Mouse (Mus musculus): Measurements from ENCODE around the gene Hoxb7. TPM values are rescaled to one million over a fixed set of nuclear protein-coding genes. Genes with fewer than 3 reads are reported as not detected.

Hoxb7 gene
- polyA plus RNA-seq, 1 experiment from 2014 or later, result 45.6 TPM

DNA sequence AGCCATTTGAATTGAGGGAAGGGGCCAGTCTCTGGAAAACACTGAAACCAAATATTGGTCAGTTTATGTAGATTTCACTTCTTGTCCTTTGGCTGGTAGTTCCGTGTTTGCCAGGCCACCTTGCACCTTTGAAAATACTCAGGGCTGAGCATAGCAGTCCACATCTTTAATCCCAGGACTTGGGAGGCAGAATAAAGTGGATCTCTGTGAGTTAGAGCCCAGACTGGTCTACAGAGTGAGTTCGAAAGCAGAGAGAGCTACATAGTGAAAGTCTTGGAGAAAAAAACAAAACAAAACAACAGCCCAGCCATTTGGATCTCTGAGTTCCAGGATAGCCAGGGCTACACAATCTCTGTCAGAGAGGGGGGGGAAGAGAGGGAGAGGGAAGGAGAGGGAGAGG is 29.3 kb upstream of the Hoxb7 start:
- DNase-seq (ENCODE audit: low spot score), result no peak
- no peak overlapping the region for H3K4me2 ChIP-seq (replicated peaks)
- no peaks in the 10 kb centered on the region for H3K36me3 ChIP-seq (replicated peaks; ENCODE audit: control insufficient read depth, insufficient read depth)
- 29% methylated on average over 2 of the region's 2 CpGs for WGBS
- H3K9ac ChIP-seq, result no peak overlapping the region
- no peaks in the 10 kb centered on the region for H3K9me3 ChIP-seq (ENCODE audit: control insufficient read depth, low read length)
- no peak overlapping the region for H3K4me3 ChIP-seq (replicated peaks; ENCODE audit: low read length)
- H3K4me1 ChIP-seq (replicated peaks; ENCODE audit: control insufficient read depth, insufficient read depth, low read length), result no peaks in the 10 kb centered on the region
- peaks cover 99% of the 10 kb centered on the region for H3K27me3 ChIP-seq (ENCODE audit: control insufficient read depth, insufficient read depth, low read length)
- H3K27ac ChIP-seq, result no peak overlapping the region
- ATAC-seq (ENCODE audit: low FRiP score), result no peak

DNA sequence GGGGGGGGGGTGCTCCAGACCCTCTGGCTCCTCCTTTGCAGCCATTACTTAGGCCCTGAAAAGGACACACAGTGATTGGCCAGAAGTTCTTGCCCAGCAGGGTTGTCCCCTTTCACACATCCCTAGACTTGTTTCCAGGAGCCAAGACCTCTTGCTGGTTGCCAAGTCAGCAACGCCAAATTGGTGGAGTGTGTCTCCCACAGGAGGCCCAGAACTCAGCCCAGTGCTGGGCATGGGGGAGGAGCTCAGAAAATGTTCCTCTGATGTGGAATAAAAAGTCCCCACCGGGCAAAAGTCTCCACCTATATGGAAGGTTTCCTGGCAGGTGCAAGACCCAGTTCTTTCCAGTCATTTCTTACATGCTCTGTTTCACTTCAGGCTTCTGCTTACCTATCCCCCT is 27.4 kb upstream of the Hoxb7 start:
- Histone ChIP-seq H3K36me3 (replicated peaks; ENCODE audit: control insufficient read depth, insufficient read depth) (no peaks in the 10 kb centered on the region), H3K9me3 (ENCODE audit: control insufficient read depth, low read length) (no peaks in the 10 kb centered on the region), H3K4me1 (replicated peaks; ENCODE audit: control insufficient read depth, insufficient read depth, low read length) (no peaks in the 10 kb centered on the region), H3K27ac (no peak overlapping the region), H3K27me3 (ENCODE audit: control insufficient read depth, insufficient read depth, low read length) (peaks cover 99% of the 10 kb centered on the region), H3K4me3 (replicated peaks; ENCODE audit: low read length) (no peak overlapping the region), H3K4me2 (replicated peaks) (no peak overlapping the region), H3K9ac (no peak overlapping the region)
- no peak for ATAC-seq (ENCODE audit: low FRiP score)
- DNase-seq (ENCODE audit: low spot score), result no peak
- WGBS, result 3% methylated on average over 2 of the region's 2 CpGs

- H3K27ac ChIP-seq, result no peak overlapping the region
- H3K36me3 ChIP-seq (replicated peaks; ENCODE audit: control insufficient read depth, insufficient read depth), result no peaks in the 10 kb centered on the region
- 4% methylated on average over 1 of the region's 1 CpGs for WGBS
- H3K4me3 ChIP-seq (replicated peaks; ENCODE audit: low read length), result no peak overlapping the region
- no peaks in the 10 kb centered on the region for H3K9me3 ChIP-seq (ENCODE audit: control insufficient read depth, low read length)
- DNase-seq (ENCODE audit: low spot score), result no peak
- H3K27me3 ChIP-seq (ENCODE audit: control insufficient read depth, insufficient read depth, low read length), result peaks cover 99% of the 10 kb centered on the region
- ATAC-seq (ENCODE audit: low FRiP score), result no peak
- no peak overlapping the region for H3K9ac ChIP-seq
- no peak overlapping the region for H3K4me2 ChIP-seq (replicated peaks)
- no peaks in the 10 kb centered on the region for H3K4me1 ChIP-seq (replicated peaks; ENCODE audit: control insufficient read depth, insufficient read depth, low read length)
Observed at GRCm38 (mm10) chr11:96259511-96259910, 26.9 kb upstream of the Hoxb7 start.

DNA sequence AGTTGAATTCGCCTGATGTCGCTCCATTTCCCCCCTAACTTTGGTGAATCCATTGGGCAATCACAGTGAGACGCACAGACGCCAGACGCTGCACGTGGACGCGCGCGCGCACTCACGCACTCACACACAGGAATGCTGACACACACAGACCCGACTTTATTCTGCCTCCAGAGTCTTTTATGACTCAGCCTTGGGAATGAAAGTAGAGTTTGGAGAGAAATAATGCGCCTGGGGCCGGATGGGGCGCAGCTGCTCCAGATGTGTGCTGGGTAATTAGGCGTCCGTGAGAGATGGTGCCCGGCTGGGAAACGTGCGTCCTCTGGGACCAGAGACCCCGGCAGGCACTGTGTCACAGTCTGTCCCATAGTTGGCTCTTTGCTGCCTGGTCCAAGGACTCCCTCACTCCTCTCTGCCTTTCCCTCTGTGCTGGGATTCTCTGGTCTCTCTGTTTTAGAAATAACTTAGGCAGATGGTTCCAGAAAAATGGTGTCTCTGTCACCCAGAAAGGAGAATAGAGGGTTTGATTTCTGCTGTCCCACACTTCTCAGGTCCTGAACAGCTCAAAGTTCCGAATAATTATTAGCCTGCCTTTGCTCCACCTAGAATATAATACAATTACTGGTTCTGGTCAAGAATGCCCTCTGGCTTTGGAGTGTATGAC is 26.0 kb upstream of the Hoxb7 start:
- no peak for DNase-seq (ENCODE audit: low spot score)
- H3K36me3 ChIP-seq (replicated peaks; ENCODE audit: control insufficient read depth, insufficient read depth), result no peaks in the 10 kb centered on the region
- H3K9me3 ChIP-seq (ENCODE audit: control insufficient read depth, low read length), result no peaks in the 10 kb centered on the region
- WGBS, result under 1% methylated on average over 23 of the region's 23 CpGs
- no peak overlapping the region for H3K4me2 ChIP-seq (replicated peaks)
- H3K4me1 ChIP-seq (replicated peaks; ENCODE audit: control insufficient read depth, insufficient read depth, low read length), result no peaks in the 10 kb centered on the region
- no peak overlapping the region for H3K4me3 ChIP-seq (replicated peaks; ENCODE audit: low read length)
- H3K27ac ChIP-seq, result no peak overlapping the region
- ATAC-seq (ENCODE audit: low FRiP score), result no peak
- H3K27me3 ChIP-seq (ENCODE audit: control insufficient read depth, insufficient read depth, low read length), result peaks cover 99% of the 10 kb centered on the region
- H3K9ac ChIP-seq, result no peak overlapping the region

DNA sequence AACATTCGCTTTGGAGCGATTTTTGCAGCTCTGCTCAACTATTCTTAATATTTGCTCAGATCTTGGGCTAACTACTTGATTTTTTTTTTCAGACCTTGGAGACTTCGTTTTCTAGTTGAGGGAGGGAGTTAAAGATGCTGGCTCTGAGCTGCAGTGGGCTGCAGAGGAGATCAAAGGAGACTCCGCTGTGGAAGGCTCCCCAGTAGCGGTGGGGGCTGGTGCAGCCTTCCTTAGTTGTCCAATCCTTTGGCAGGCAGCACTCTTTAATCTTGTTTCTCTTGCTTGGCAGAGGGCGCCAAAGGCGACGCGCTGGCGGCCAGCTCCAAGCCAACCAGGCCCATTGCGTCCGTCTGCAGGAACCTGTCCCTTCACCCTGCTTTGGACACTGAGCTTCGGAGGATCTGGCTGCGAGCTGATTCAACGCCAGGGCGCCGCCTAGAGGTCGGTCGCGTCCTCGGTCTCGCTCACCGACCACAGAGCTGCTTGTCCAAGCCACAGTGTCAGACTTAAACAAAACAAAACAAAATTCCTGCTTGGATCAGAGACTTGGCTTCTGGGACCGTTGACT is 25.0 kb upstream of the Hoxb7 start:
- Histone ChIP-seq H3K9me3 (ENCODE audit: control insufficient read depth, low read length) (no peaks in the 10 kb centered on the region), H3K36me3 (replicated peaks; ENCODE audit: control insufficient read depth, insufficient read depth) (no peaks in the 10 kb centered on the region), H3K4me3 (replicated peaks; ENCODE audit: low read length) (no peak overlapping the region), H3K9ac (no peak overlapping the region), H3K4me2 (replicated peaks) (no peak overlapping the region), H3K4me1 (replicated peaks; ENCODE audit: control insufficient read depth, insufficient read depth, low read length) (no peaks in the 10 kb centered on the region), H3K27me3 (ENCODE audit: control insufficient read depth, insufficient read depth, low read length) (peaks cover 99% of the 10 kb centered on the region), H3K27ac (no peak overlapping the region)
- DNase-seq (ENCODE audit: low spot score), result no peak
- 1% methylated on average over 24 of the region's 24 CpGs for WGBS
- no peak for ATAC-seq (ENCODE audit: low FRiP score)

GRCm38 (mm10) chr11:96262262-96262830 is 24.1 kb upstream of the Hoxb7 start:
- Histone ChIP-seq H3K4me1 (replicated peaks; ENCODE audit: control insufficient read depth, insufficient read depth, low read length) (no peaks in the 10 kb centered on the region), H3K36me3 (replicated peaks; ENCODE audit: control insufficient read depth, insufficient read depth) (no peaks in the 10 kb centered on the region), H3K9me3 (ENCODE audit: control insufficient read depth, low read length) (no peaks in the 10 kb centered on the region), H3K9ac (no peak overlapping the region), H3K27me3 (ENCODE audit: control insufficient read depth, insufficient read depth, low read length) (peaks cover 99% of the 10 kb centered on the region), H3K4me3 (replicated peaks; ENCODE audit: low read length) (no peak overlapping the region), H3K27ac (no peak overlapping the region), H3K4me2 (replicated peaks) (no peak overlapping the region)
- DNase-seq (ENCODE audit: low spot score) (no peak), ATAC-seq (ENCODE audit: low FRiP score) (no peak)
- 5% methylated on average over 6 of the region's 6 CpGs for WGBS

DNA sequence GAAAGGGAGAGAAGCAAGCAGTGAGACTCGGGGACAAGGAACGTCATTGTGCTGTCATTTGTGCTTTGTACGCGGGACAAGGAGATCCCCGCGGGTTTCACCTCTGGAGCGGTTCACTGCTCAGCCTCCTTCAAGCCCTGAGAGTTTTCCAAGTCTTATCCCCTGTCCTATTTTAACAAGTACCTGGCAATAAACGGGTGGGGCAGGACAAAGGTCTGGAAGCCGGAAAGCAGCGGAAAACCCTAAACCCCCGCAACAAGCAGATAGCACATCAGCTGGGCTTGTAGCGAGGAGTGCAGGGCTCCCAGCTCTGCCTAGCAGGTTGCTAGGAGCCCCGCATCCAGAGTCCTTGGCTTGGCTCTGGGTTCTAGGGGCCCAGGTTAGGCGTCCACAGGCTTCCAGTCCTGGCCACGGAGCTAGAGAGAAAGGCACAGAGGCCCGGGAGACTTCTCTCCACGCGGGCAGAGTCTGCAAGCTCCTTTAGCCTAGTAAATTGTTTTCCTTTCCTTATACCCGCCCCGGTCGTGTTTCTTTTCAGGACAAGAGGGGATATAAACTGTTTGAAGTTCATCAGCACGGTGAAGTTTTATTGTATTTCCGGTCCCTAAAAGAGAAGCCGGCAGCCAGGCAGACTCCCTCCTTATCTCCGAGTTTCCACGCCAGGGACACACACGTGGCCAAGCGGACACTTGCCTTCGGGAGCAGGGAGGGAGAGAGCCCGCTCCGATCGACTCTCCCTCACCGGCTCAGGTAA is 22.6 kb upstream of the Hoxb7 start:
- under 1% methylated on average over 33 of the region's 33 CpGs for WGBS

DNA sequence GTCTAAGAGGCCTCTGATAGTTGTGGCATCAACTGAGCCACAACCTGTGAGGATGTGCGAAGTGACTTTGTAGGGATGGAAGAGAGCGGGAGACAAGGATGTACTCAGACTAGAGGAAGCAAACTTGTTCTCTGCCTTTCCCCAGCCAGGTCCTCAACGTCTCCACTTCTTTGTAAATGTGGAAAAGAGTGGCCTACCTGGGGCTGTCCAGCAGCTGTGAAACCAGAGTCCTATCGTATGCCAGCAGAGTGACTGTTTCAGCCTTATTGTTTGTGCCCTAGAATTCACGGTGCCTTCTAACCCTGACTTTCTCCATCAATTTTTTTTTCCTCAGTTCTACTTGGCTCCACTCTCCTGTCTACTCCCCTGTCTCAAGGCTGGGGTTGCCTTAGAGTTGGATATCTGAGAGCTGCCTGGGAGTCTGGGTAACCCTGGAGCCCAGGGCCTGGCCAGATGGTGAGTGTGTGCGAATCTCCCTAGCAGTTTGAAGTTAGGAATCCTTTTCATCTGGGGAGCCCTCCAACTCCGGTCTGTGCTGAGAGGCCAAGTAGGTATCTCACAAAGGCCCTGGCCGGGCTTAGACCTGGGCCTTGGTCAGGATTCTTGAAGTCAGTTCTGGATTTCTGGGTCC is 21.9 kb upstream of the Hoxb7 start:
- H3K4me3 ChIP-seq (replicated peaks; ENCODE audit: low read length), result no peak overlapping the region
- H3K4me1 ChIP-seq (replicated peaks; ENCODE audit: control insufficient read depth, insufficient read depth, low read length), result no peaks in the 10 kb centered on the region

More for the DNA sequence above, 22.6 kb upstream of the Hoxb7 start:
- Histone ChIP-seq H3K4me3 (replicated peaks; ENCODE audit: low read length) (no peak overlapping the region), H3K27ac (no peak overlapping the region), H3K9ac (no peak overlapping the region), H3K36me3 (replicated peaks; ENCODE audit: control insufficient read depth, insufficient read depth) (no peaks in the 10 kb centered on the region), H3K9me3 (ENCODE audit: control insufficient read depth, low read length) (no peaks in the 10 kb centered on the region), H3K4me1 (replicated peaks; ENCODE audit: control insufficient read depth, insufficient read depth, low read length) (no peaks in the 10 kb centered on the region), H3K27me3 (ENCODE audit: control insufficient read depth, insufficient read depth, low read length) (peaks cover 100% of the 10 kb centered on the region), H3K4me2 (replicated peaks) (no peak overlapping the region)
- no peak for DNase-seq (ENCODE audit: low spot score)
- no peak for ATAC-seq (ENCODE audit: low FRiP score)

DNA sequence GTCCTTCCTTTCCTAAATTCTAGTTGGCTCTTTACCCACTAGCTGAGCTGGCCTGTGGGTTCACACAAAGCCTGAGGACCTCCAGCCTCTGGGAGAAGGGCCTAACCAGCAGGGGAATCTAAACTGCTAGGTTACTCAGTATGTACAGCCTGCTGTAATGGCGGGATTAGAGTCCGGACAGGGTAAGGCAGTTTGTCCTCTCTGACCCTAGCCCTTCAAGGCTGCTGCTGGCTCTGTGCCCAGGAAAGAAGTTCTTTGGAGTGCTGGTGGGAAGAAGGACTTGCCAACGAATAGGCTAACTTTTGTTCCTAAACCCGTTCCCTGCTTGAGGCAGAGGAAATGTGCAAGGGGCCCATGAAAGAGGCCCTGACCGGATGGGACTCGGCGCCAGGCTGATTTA is 20.5 kb upstream of the Hoxb7 start:
- no peaks in the 10 kb centered on the region for H3K9me3 ChIP-seq (ENCODE audit: control insufficient read depth, low read length)
- DNase-seq (ENCODE audit: low spot score) (no peak), ATAC-seq (ENCODE audit: low FRiP score) (no peak)
- WGBS, result 3% methylated on average over 7 of the region's 7 CpGs
- H3K27ac ChIP-seq, result no peak overlapping the region
- no peak overlapping the region for H3K9ac ChIP-seq
- H3K4me1 ChIP-seq (replicated peaks; ENCODE audit: control insufficient read depth, insufficient read depth, low read length), result no peaks in the 10 kb centered on the region
- no peaks in the 10 kb centered on the region for H3K36me3 ChIP-seq (replicated peaks; ENCODE audit: control insufficient read depth, insufficient read depth)
- no peak overlapping the region for H3K4me2 ChIP-seq (replicated peaks)
- no peak overlapping the region for H3K4me3 ChIP-seq (replicated peaks; ENCODE audit: low read length)
- peaks cover 100% of the 10 kb centered on the region for H3K27me3 ChIP-seq (ENCODE audit: control insufficient read depth, insufficient read depth, low read length)

More for the DNA sequence above, 21.9 kb upstream of the Hoxb7 start:
- H3K27ac ChIP-seq, result no peak overlapping the region
- H3K4me2 ChIP-seq (replicated peaks), result no peak overlapping the region
- no peaks in the 10 kb centered on the region for H3K36me3 ChIP-seq (replicated peaks; ENCODE audit: control insufficient read depth, insufficient read depth)
- ATAC-seq (ENCODE audit: low FRiP score) (no peak), DNase-seq (ENCODE audit: low spot score) (no peak)
- H3K27me3 ChIP-seq (ENCODE audit: control insufficient read depth, insufficient read depth, low read length), result peaks cover 100% of the 10 kb centered on the region
- WGBS, result 2% methylated on average over 8 of the region's 8 CpGs
- H3K9ac ChIP-seq, result no peak overlapping the region
- H3K9me3 ChIP-seq (ENCODE audit: control insufficient read depth, low read length), result no peaks in the 10 kb centered on the region
